Mouse (Mus musculus) erythroblast, embryonic 14.5 days (primary cell): ENCODE results near the gene Hrh1. TPM values are rescaled to one million over a fixed set of nuclear protein-coding genes. Genes with fewer than 3 reads are reported as not detected.

ENCODE experiments used
- H3K27me3 ChIP-seq: 2 replicates; pipeline ENCODE4 v1.6.1; 2012; ENCODE audit warnings: inconsistent platforms; ENCODE audit not compliant: control insufficient read depth
- H3K36me3 ChIP-seq: 2 replicates; pipeline ENCODE4 v1.6.1; 2012; ENCODE audit warnings: mild to moderate bottlenecking, inconsistent platforms; ENCODE audit not compliant: control insufficient read depth
- H3K4me1 ChIP-seq: 2 replicates; pipeline ENCODE4 v1.6.1; 2012; ENCODE audit warnings: inconsistent platforms; ENCODE audit not compliant: control insufficient read depth
- H3K4me3 ChIP-seq: replicated peaks from 2 replicates; pipeline ENCODE3; 2012; ENCODE audit warnings: moderate library complexity, mild to moderate bottlenecking, inconsistent platforms
- H3K9me3 ChIP-seq: 2 replicates; pipeline ENCODE4 v1.6.1; 2012; ENCODE audit warnings: low read length, inconsistent platforms, mixed read lengths; ENCODE audit not compliant: control insufficient read depth
- GATA1 ChIP-seq: IDR thresholded peaks from 2 replicates; pipeline ENCODE4 v1.6.1; 2012; ENCODE audit warnings: low read length, inconsistent platforms, mixed read lengths
- TAL1 ChIP-seq: IDR thresholded peaks from 3 replicates; pipeline ENCODE4 v1.6.1; 2012; ENCODE audit warnings: low read length, inconsistent platforms, mixed read lengths
- polyA plus RNA-seq: library from polyadenylated mRNA; stranded (reverse); fragments of >175 nt; gene quantifications from 2 replicates; pipeline ENCODE4 v1.2.3, GENCODE M21; 2012

Gene Hrh1
- polyA plus RNA-seq, 1 experiment: 0.02 TPM

- Histone ChIP-seq H3K4me1 (no peaks in the 10 kb centered on the region), H3K36me3 (no peaks in the 10 kb centered on the region), H3K27me3 (peaks cover 21% of the 10 kb centered on the region), H3K4me3 (no peak overlapping the region), H3K9me3 (no peaks in the 10 kb centered on the region)
- TF ChIP-seq GATA1 (no peak), TAL1 (no peak)
Observed at GRCm38 (mm10) chr6:114403632-114404031, 5.9 kb downstream of the Hrh1 start.

- H3K27me3 ChIP-seq: peaks cover 16% of the 10 kb centered on the region
- H3K36me3 ChIP-seq: no peaks in the 10 kb centered on the region
- H3K4me3 ChIP-seq: no peak overlapping the region
- TF ChIP-seq TAL1 (no peak), GATA1 (no peak)
- no peaks in the 10 kb centered on the region for H3K9me3 ChIP-seq
- H3K4me1 ChIP-seq: no peaks in the 10 kb centered on the region
Observed at GRCm38 (mm10) chr6:114404128-114404527, 6.4 kb downstream of the Hrh1 start.

- no peak overlapping the region for H3K4me3 ChIP-seq
- peaks cover 8% of the 10 kb centered on the region; the same call in 1 of the 2 replicates for H3K27me3 ChIP-seq
- H3K4me1 ChIP-seq: no peaks in the 10 kb centered on the region
- TF ChIP-seq GATA1: no peak
- TF ChIP-seq TAL1: no peak
- H3K36me3 ChIP-seq: no peaks in the 10 kb centered on the region
- H3K9me3 ChIP-seq: no peaks in the 10 kb centered on the region
Observed at GRCm38 (mm10) chr6:114404774-114405468, 7.2 kb downstream of the Hrh1 start.

GRCm38 (mm10) chr6:114406634-114407033, 8.9 kb downstream of the Hrh1 start:
- no peaks in the 10 kb centered on the region for H3K9me3 ChIP-seq
- H3K4me3 ChIP-seq: no peak overlapping the region
- no peaks in the 10 kb centered on the region for H3K27me3 ChIP-seq
- no peaks in the 10 kb centered on the region for H3K4me1 ChIP-seq
- H3K36me3 ChIP-seq: no peaks in the 10 kb centered on the region
- TF ChIP-seq TAL1 (no peak), GATA1 (no peak)

GRCm38 (mm10) chr6:114407049-114407448, 9.3 kb downstream of the Hrh1 start:
- Histone ChIP-seq H3K4me3 (no peak overlapping the region), H3K9me3 (no peaks in the 10 kb centered on the region), H3K27me3 (no peaks in the 10 kb centered on the region), H3K36me3 (no peaks in the 10 kb centered on the region), H3K4me1 (no peaks in the 10 kb centered on the region)
- TF ChIP-seq GATA1 (no peak), TAL1 (no peak)

- Histone ChIP-seq H3K36me3 (no peaks in the 10 kb centered on the region), H3K9me3 (no peaks in the 10 kb centered on the region), H3K4me1 (no peaks in the 10 kb centered on the region), H3K4me3 (no peak overlapping the region), H3K27me3 (no peaks in the 10 kb centered on the region)
- TF ChIP-seq TAL1 (no peak), GATA1 (no peak)
Observed at GRCm38 (mm10) chr6:114408278-114408677, 10.5 kb downstream of the Hrh1 start.

GRCm38 (mm10) chr6:114411913-114412312, 14.2 kb downstream of the Hrh1 start:
- no peak for TF ChIP-seq TAL1
- no peak for TF ChIP-seq GATA1
- H3K27me3 ChIP-seq: no peaks in the 10 kb centered on the region
- no peaks in the 10 kb centered on the region for H3K9me3 ChIP-seq
- no peaks in the 10 kb centered on the region for H3K4me1 ChIP-seq
- H3K4me3 ChIP-seq: no peak overlapping the region
- H3K36me3 ChIP-seq: no peaks in the 10 kb centered on the region

GRCm38 (mm10) chr6:114414510-114414909, 16.8 kb downstream of the Hrh1 start:
- no peaks in the 10 kb centered on the region for H3K36me3 ChIP-seq
- no peak for TF ChIP-seq GATA1
- no peak for TF ChIP-seq TAL1
- H3K9me3 ChIP-seq: no peaks in the 10 kb centered on the region
- no peaks in the 10 kb centered on the region for H3K4me1 ChIP-seq
- no peaks in the 10 kb centered on the region for H3K27me3 ChIP-seq
- no peak overlapping the region for H3K4me3 ChIP-seq

- Histone ChIP-seq H3K4me3 (no peak overlapping the region), H3K4me1 (no peaks in the 10 kb centered on the region), H3K27me3 (no peaks in the 10 kb centered on the region), H3K9me3 (no peaks in the 10 kb centered on the region), H3K36me3 (no peaks in the 10 kb centered on the region)
- TF ChIP-seq TAL1 (no peak), GATA1 (no peak)
Observed at GRCm38 (mm10) chr6:114418037-114418436, 20.3 kb downstream of the Hrh1 start.

GRCm38 (mm10) chr6:114421061-114421460, 23.3 kb downstream of the Hrh1 start:
- Histone ChIP-seq H3K4me3 (no peak overlapping the region), H3K4me1 (no peaks in the 10 kb centered on the region), H3K27me3 (no peaks in the 10 kb centered on the region), H3K9me3 (no peaks in the 10 kb centered on the region), H3K36me3 (no peaks in the 10 kb centered on the region)
- TF ChIP-seq GATA1 (no peak), TAL1 (no peak)
